Mouse (Mus musculus) stomach, embryonic 16.5 days (tissue): ENCODE data around the gene Cux1. TPM values are rescaled to one million over a fixed set of nuclear protein-coding genes. Genes with fewer than 3 reads are reported as not detected.

Source experiments
- microRNA-seq: library from miRNA; unstranded; fragments of <30 nt; microRNA quantifications from one replicate; pipeline ENCODE4, GENCODE M21; 2016
- polyA plus RNA-seq: library from polyadenylated mRNA; unstranded; fragments of >200 nt; fragmentation: Nextera tagmentation; extraction: Ambion mirVana; gene quantifications from 2 replicates; pipeline ENCODE4 v1.2.1, GENCODE M21; 2015

The Cux1 gene
- polyA plus RNA-seq, 1 experiment from 2014 or later, result 77.7 TPM

Small RNAs within 50 kb of the gene (microRNA-seq; reads per million reads assigned to microRNA genes)
- gene Mir721, result not detected

Other genes with a start within 250 kb of the Cux1 start
- gene Myl10, start 125.7 kb upstream of the Cux1 start, polyA plus RNA-seq, result 0.36 TPM in 1 of 2 replicates, not detected in the other